Mouse (Mus musculus): Measurements from ENCODE around the gene Lclat1. TPM values are rescaled to one million over a fixed set of nuclear protein-coding genes. Genes with fewer than 3 reads are reported as not detected.
"Not testable (repeated sequence)": the region's sequence is repeated elsewhere in the genome, so short reads cannot be mapped to it uniquely, and the experiment has no call there.

Lclat1 gene
- polyA plus RNA-seq, 1 experiment from 2014 or later = 11.9 TPM

DNA sequence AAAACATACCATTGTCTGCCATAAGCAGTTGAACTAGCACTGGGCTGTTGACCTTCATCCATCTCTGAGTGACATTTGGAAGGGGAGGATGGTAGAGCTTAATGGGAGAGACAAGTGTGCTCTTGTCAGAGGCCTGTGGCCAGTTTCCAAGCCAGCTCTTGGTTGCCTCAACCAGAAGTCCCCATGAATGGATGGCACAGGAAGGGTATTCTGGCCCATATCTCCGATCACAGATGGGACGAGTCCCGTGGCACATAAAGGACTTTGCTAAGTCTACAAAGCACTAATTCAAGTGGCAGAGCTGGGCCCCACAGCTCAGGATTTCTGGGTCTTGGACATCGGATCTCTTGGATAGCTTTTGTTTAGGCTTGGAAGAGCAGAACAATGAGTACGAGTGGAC, 148.0 kb downstream of the Lclat1 start:
- Histone ChIP-seq H3K4me1 (no peaks in the 10 kb centered on the region; the same call in 1 of the 2 replicates), H3K9me3 (no peaks in the 10 kb centered on the region), H3K27me3 (replicated peaks) (no peaks in the 10 kb centered on the region), H3K4me3 (no peak overlapping the region), H3K9ac (no peak overlapping the region), H3K4me2 (replicated peaks) (no peak overlapping the region), H3K36me3 (no peaks in the 10 kb centered on the region), H3K27ac (no peak overlapping the region)
- no peak for ATAC-seq (ENCODE audit: low FRiP score, low read depth)
- WGBS = 86% methylated on average over 5 of the region's 5 CpGs

DNA sequence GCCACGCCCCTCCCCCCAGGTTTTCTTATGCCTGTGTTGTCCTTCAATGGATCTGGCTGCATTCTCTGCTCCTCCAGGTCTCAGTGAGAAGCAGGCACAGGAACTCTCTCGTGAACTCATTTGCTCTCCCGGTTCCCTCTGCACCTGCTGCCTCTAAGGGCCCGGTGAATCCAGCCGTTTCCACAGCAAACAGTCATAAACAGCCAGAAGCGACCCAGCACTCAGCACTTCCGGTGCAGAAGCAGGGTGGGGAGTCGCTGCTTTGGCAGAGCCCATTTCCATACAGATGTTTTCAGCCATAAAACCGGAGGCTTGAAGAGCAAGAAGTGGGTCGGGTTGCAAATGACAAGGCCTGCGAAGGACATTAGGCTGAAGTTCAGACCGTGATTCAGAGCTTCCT, 150.8 kb downstream of the Lclat1 start:
- no peak for ATAC-seq (ENCODE audit: low FRiP score, low read depth)
- no peaks in the 10 kb centered on the region for H3K27me3 ChIP-seq (replicated peaks)
- no peak overlapping the region for H3K4me3 ChIP-seq
- 20% methylated on average over 12 of the region's 12 CpGs for WGBS
- no peak overlapping the region for H3K27ac ChIP-seq
- H3K9ac ChIP-seq = no peak overlapping the region
- H3K9me3 ChIP-seq = no peaks in the 10 kb centered on the region
- peak overlapping the region; percentile 34; the same call in 1 of the 2 replicates for H3K4me2 ChIP-seq (replicated peaks)
- no peaks in the 10 kb centered on the region; the same call in 1 of the 2 replicates for H3K4me1 ChIP-seq
- no peaks in the 10 kb centered on the region for H3K36me3 ChIP-seq

DNA sequence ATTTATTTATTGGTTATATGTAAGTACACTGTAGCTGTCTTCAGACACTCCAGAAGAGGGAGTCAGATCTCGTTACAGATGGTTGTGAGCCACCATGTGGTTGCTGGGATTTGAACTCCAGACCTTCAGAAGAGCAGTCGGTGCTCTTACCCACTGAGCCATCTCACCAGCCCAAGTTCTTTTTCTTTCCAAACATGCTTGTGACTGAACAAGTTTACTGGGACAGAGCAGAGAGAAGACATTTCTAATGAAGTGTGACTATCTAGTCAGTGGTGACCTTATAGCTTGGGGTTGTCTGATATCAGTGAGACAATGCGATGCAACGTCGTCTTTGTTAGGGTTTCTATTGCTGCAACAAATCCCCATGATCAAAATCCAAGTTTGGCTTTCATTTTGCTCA, 151.5 kb downstream of the Lclat1 start:
- not testable (repeated sequence) for H3K9ac ChIP-seq; H3K4me2 ChIP-seq (replicated peaks); H3K9me3 ChIP-seq; H3K27ac ChIP-seq; H3K4me1 ChIP-seq; H3K27me3 ChIP-seq (replicated peaks); H3K4me3 ChIP-seq; H3K36me3 ChIP-seq; ATAC-seq (ENCODE audit: low FRiP score, low read depth)
- 92% methylated on average over 5 of the region's 5 CpGs for WGBS

DNA sequence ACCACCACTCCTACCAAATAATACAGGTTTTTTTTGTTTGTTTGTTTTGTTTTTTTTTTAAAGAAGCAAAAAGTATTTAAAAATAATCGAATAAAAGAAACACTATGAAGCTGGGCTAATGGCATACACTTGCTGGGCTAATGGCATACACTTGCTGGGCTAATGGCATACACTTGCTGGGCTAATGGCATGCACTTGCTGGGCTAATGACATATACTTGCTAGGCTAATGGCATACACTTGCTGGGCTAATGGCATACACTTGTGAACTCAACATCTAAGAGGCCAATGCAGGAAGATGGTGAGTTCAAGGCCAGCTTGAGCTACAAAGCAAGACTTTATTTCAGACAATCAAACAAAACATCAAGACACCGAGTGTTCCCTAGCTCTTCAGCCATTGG, 154.8 kb downstream of the Lclat1 start:
- Histone ChIP-seq H3K27me3 (replicated peaks) (no peaks in the 10 kb centered on the region), H3K9me3 (no peaks in the 10 kb centered on the region), H3K4me3 (no peak overlapping the region), H3K36me3 (no peaks in the 10 kb centered on the region), H3K4me1 (no peaks in the 10 kb centered on the region; the same call in 1 of the 2 replicates), H3K27ac (no peak overlapping the region), H3K4me2 (replicated peaks) (no peak overlapping the region), H3K9ac (no peak overlapping the region)
- WGBS = 86% methylated on average over 2 of the region's 2 CpGs
- ATAC-seq (ENCODE audit: low FRiP score, low read depth) = no peak

DNA sequence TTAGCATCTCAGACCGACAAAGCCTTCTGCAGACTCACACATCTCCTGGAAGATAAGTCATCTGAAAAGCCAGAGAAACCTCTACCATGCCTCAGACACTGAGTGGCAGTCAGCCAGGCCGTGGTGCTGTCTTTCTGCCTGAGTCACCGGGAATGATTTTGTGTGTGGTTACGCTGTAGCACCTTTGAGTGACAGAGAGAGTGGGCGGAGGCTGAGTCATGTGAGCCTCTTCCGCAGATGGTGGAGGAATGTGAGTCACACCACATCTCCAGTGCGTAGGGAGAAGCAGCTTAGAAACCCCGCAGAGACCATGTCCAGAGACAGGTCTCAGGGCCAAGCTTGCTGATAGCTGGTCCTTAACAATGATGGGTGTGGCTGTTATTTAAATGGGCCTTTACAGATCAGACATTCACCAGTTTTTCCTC, 155.3 kb downstream of the Lclat1 start:
- H3K27ac ChIP-seq = no peak overlapping the region
- no peak overlapping the region for H3K4me3 ChIP-seq
- no peaks in the 10 kb centered on the region for H3K9me3 ChIP-seq
- ATAC-seq (ENCODE audit: low FRiP score, low read depth) = no peak
- 92% methylated on average over 8 of the region's 8 CpGs for WGBS
- no peaks in the 10 kb centered on the region for H3K27me3 ChIP-seq (replicated peaks)
- no peak overlapping the region for H3K9ac ChIP-seq
- H3K4me1 ChIP-seq = no peaks in the 10 kb centered on the region; the same call in 1 of the 2 replicates
- no peak overlapping the region for H3K4me2 ChIP-seq (replicated peaks)
- no peaks in the 10 kb centered on the region for H3K36me3 ChIP-seq

DNA sequence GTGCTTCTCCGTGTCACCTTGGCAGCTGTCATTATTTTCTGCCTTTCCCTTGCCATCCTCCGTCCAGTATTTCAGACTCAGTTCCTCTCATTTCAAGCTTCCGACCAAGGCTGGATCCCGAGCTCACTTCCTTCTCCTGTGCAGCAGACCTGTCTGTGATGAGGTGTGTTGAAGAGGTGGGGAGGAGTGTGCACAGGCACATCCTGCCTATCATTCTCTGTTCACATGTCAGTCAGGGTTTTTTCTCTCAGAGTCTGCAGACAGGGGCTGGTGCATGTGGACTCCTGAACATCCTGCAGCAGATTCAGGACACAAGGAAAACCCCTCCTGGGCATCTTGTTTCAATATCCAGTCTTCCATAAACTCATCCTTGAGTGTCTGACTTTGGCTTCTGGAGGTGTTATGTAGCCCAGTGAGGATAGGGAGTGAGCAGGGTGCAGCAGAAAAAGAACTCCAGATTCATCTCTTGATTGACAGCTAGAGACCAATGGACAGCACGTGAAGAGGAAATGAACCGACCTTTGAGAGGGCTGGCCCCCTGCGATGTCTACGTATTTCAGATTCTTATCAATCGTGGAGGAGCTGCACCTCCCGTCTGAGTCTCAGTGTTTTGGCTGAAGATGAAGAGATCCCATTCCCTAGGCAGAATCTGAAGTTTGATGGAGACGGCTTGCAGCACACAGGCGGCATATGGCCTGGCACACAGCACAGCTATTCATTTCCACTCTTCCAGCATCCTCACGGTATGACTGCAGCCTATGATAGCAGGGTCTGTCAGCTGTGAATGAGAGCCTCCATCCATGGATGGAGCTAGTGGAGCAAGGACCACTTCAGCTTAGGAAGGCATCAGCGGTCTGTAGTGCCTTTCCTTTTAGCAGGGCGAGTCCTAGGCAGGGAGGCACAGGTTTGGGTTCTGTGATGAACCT, 163.3 kb downstream of the Lclat1 start:
- no peaks in the 10 kb centered on the region for H3K27me3 ChIP-seq (replicated peaks)
- H3K36me3 ChIP-seq = no peaks in the 10 kb centered on the region
- no peak for ATAC-seq (ENCODE audit: low FRiP score, low read depth)
- H3K9ac ChIP-seq = no peak overlapping the region
- no peaks in the 10 kb centered on the region for H3K4me1 ChIP-seq
- H3K27ac ChIP-seq = no peak overlapping the region
- no peak overlapping the region for H3K4me2 ChIP-seq (replicated peaks)
- no peak overlapping the region for H3K4me3 ChIP-seq
- H3K9me3 ChIP-seq = no peaks in the 10 kb centered on the region
- WGBS = 89% methylated on average over 15 of the region's 15 CpGs

DNA sequence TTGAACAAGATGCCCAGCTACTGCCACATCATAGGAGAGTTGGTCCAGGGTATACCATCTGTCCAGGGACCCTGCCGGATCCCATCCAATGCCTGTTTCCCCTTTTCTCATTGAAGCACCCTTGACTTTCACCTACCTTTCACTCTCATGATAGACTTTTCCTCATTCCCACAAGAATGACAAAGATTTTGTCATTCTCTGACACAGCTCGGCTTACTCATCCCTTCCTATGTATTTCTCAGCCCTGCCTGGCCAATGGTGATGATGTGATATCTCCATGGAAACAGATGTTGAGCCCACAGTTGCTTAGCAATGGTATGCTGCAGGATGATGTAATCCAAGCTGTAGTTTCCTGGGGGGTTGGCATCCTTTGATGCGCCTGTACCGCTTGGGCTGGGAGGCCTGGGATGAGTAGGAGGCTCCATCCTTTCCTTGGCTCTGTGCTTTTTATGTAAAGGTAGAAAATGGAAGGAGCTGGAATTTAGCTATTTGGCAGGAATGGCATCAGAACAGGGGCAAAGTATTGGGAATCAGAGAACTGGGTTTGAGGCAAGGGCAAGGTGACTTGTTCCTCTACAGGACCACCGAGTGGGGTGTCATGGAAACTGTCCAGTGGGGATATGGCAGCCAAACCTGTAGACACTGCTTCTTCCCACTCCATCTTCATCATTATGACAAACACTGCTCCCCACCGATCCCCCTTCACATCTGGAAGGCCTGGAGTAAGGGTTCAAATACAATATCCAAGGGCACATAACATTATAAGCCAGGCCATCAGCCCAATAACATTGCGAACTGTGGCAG, 164.2 kb downstream of the Lclat1 start:
- Histone ChIP-seq H3K27ac (no peak overlapping the region), H3K27me3 (replicated peaks) (no peaks in the 10 kb centered on the region), H3K4me3 (no peak overlapping the region), H3K9ac (no peak overlapping the region), H3K4me1 (no peaks in the 10 kb centered on the region), H3K4me2 (replicated peaks) (no peak overlapping the region), H3K36me3 (no peaks in the 10 kb centered on the region), H3K9me3 (no peaks in the 10 kb centered on the region)
- WGBS = 87% methylated on average over 7 of the region's 7 CpGs
- ATAC-seq (ENCODE audit: low FRiP score, low read depth) = peak; percentile 58; the same call in 1 of the 2 replicates

DNA sequence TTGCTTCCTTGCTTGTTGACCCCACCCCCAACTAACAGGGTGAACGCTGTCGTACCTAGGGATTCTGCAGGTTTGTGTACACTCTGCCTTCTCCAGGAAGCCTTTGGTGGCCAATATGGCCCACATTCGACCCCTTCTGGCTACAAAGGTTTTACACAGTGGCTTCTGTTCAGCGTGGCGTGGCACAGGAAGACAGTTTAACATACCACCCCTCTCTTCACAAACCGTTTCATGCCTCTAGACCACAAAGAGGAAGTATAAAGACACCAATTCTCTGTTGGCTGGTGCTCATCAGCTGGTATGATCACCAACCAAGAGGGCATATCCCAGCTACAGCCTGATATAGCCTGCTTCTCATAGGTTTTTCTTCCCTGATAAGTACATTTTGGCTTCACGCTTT, 166.0 kb downstream of the Lclat1 start:
- no peaks in the 10 kb centered on the region for H3K9me3 ChIP-seq
- H3K27me3 ChIP-seq (replicated peaks) = no peaks in the 10 kb centered on the region
- H3K4me2 ChIP-seq (replicated peaks) = no peak overlapping the region
- no peaks in the 10 kb centered on the region for H3K36me3 ChIP-seq
- 88% methylated on average over 7 of the region's 7 CpGs for WGBS
- ATAC-seq (ENCODE audit: low FRiP score, low read depth) = no peak
- no peak overlapping the region for H3K27ac ChIP-seq
- no peak overlapping the region for H3K9ac ChIP-seq
- H3K4me1 ChIP-seq = no peaks in the 10 kb centered on the region
- no peak overlapping the region for H3K4me3 ChIP-seq

DNA sequence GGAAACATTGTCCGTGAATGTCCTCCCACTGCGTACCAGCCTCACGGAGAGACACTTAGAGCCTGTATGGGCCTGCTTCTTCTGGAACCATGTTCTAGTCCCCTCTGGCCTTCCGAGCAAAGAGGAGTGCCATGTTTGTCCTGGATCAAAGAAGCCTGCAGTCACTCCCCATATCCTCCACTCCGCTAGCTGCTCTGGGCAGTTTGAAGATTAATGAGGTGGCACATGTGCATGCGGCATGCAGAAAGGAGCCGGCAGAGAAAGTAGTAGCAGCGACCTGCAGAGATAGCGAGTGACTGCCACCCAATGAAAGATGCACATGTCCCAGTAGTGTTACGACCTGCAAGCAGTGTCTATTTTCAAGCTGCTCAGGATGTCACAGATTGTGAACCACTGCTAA, 167.3 kb downstream of the Lclat1 start:
- Histone ChIP-seq H3K4me3 (no peak overlapping the region), H3K4me2 (replicated peaks) (no peak overlapping the region), H3K9me3 (no peaks in the 10 kb centered on the region), H3K36me3 (no peaks in the 10 kb centered on the region), H3K4me1 (no peaks in the 10 kb centered on the region), H3K9ac (no peak overlapping the region), H3K27ac (no peak overlapping the region), H3K27me3 (replicated peaks) (no peaks in the 10 kb centered on the region)
- WGBS = 66% methylated on average over 10 of the region's 10 CpGs
- ATAC-seq (ENCODE audit: low FRiP score, low read depth) = no peak

DNA sequence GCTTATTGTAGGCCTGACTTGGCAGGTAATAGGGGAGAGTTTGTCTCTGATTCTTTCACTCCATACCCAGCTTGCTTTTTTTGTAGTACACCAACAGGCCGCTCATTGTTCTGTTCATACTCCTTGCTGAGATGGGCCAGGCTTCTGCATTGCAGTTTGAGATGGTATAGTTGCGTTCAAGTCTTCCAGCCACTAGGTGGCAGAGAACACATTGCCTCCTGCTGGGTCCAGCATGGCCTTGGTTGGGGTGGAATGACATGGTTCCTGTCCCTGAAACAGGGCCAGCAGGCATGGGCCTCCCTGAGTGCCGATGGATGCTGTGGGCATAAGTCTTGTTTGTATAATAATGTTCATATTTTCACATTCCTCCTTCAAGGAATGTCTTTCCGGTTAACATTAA, 170.0 kb downstream of the Lclat1 start:
- no peak overlapping the region for H3K9ac ChIP-seq
- no peaks in the 10 kb centered on the region for H3K4me1 ChIP-seq
- no peak overlapping the region for H3K4me2 ChIP-seq (replicated peaks)
- WGBS = 94% methylated on average over 4 of the region's 4 CpGs
- H3K27me3 ChIP-seq (replicated peaks) = no peaks in the 10 kb centered on the region
- H3K36me3 ChIP-seq = no peaks in the 10 kb centered on the region
- H3K9me3 ChIP-seq = no peaks in the 10 kb centered on the region
- H3K27ac ChIP-seq = no peak overlapping the region
- no peak overlapping the region for H3K4me3 ChIP-seq
- no peak for ATAC-seq (ENCODE audit: low FRiP score, low read depth)

DNA sequence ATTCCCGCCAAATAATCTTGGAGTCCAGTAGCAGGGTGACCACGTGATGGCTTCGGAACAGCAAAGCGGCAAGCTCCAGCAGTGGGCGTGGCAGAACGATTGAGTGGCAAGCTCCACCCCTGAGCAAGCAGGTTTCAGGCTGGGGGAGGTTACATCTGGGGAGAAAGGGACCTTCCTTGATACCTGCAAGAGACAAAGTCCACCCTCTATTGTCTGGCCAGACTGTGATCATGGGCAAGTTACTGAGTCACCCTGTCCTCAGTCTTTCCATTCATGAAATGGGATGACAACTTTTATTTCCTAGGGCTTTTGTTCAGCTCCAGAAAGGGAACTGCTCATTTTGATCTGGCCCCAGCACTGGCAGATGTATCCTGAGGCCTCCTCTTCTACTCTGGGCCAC, 174.9 kb downstream of the Lclat1 start:
- H3K9ac ChIP-seq; H3K36me3 ChIP-seq; H3K4me3 ChIP-seq; ATAC-seq (ENCODE audit: low FRiP score, low read depth); H3K27ac ChIP-seq; H3K4me1 ChIP-seq; H3K4me2 ChIP-seq (replicated peaks); H3K27me3 ChIP-seq (replicated peaks); H3K9me3 ChIP-seq: not testable (repeated sequence)
- WGBS = 46% methylated on average over 6 of the region's 6 CpGs

DNA sequence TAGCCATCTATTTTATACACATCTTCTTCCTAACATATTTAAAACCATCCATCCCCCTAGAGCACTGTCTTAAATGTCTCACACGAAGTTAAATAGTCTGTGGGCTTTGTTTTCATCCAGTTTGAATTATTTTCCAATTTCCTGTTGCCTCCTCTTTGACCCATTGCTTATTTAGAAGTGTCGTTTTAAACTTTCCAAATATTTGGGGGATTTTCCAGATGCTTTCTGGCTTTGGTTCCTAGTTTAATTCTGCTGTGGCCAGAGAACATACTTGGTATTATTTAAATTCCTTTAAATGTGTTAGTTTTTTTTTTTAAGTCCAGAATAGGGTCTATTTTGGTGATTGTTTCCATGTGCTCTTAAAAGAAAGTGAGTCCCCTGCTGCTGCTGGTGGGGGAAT, 176.5 kb downstream of the Lclat1 start:
- 61% methylated on average over 2 of the region's 2 CpGs for WGBS
- no peaks in the 10 kb centered on the region for H3K27me3 ChIP-seq (replicated peaks)
- no peak overlapping the region for H3K9ac ChIP-seq
- H3K27ac ChIP-seq = no peak overlapping the region
- no peak overlapping the region for H3K4me2 ChIP-seq (replicated peaks)
- H3K4me1 ChIP-seq = no peaks in the 10 kb centered on the region
- no peaks in the 10 kb centered on the region for H3K9me3 ChIP-seq
- ATAC-seq (ENCODE audit: low FRiP score, low read depth) = no peak
- no peaks in the 10 kb centered on the region for H3K36me3 ChIP-seq
- no peak overlapping the region for H3K4me3 ChIP-seq

Measured in neural tube, embryonic 12.5 days (tissue).